Mouse (Mus musculus) hindlimb bud, embryonic 11.5 days (tissue): Measurements from ENCODE around the gene Meis1.

Experiments
- DNase-seq: peaks from one replicate; pipeline ENCODE4 v3.0.0-alpha.2; 2012; ENCODE audit warnings: low read depth, low spot score; ENCODE audit errors: extremely low spot score

Gene Meis1

GRCm38 (mm10) chr11:19018489-19019203, at the start of gene Meis1:
Meis1 (minus strand) TSS chr11:19018985.
- peak; percentile 80 for DNase-seq

- no peak for DNase-seq
Observed at GRCm38 (mm10) chr11:19067334-19067733, 48.5 kb upstream of the Meis1 start.

- no peak for DNase-seq
Observed at GRCm38 (mm10) chr11:19049276-19049675, 30.5 kb upstream of the Meis1 start.

- no peak for DNase-seq
Observed at GRCm38 (mm10) chr11:19036595-19037166, 17.9 kb upstream of the Meis1 start.

- no peak for DNase-seq
Observed at GRCm38 (mm10) chr11:19026581-19027561, 8.1 kb upstream of the Meis1 start.

- DNase-seq = no peak
Observed at GRCm38 (mm10) chr11:19025976-19026520, 7.3 kb upstream of the Meis1 start.

- no peak for DNase-seq
Observed at GRCm38 (mm10) chr11:19024496-19025265, 5.9 kb upstream of the Meis1 start.

- no peak for DNase-seq
Observed at GRCm38 (mm10) chr11:19023356-19023755, 4.6 kb upstream of the Meis1 start.

- no peak for DNase-seq
Observed at GRCm38 (mm10) chr11:19022576-19022975, 3.8 kb upstream of the Meis1 start.

GRCm38 (mm10) chr11:19020951-19021710, 2.3 kb upstream of the Meis1 start:
- DNase-seq = no peak

GRCm38 (mm10) chr11:19020371-19020824, 1.6 kb upstream of the Meis1 start:
- peak; percentile 82 for DNase-seq

GRCm38 (mm10) chr11:19019204-19020171, 703 bp upstream of the Meis1 start:
- no peak for DNase-seq

GRCm38 (mm10) chr11:19017719-19018413, 919 bp downstream of the Meis1 start:
- DNase-seq = no peak

GRCm38 (mm10) chr11:19017262-19017661, 1.5 kb downstream of the Meis1 start:
- DNase-seq = no peak

GRCm38 (mm10) chr11:19016481-19017220, 2.1 kb downstream of the Meis1 start:
- DNase-seq = no peak

GRCm38 (mm10) chr11:19015731-19016461, 2.9 kb downstream of the Meis1 start:
- DNase-seq = no peak

- DNase-seq = no peak
Observed at GRCm38 (mm10) chr11:19015381-19015730, 3.4 kb downstream of the Meis1 start.
